Mouse (Mus musculus): Measurements from ENCODE around the gene Vmn2r74. TPM values are rescaled to one million over a fixed set of nuclear protein-coding genes. Genes with fewer than 3 reads are reported as not detected.

Gene Vmn2r74
- polyA plus RNA-seq (2015; fragmentation: Illumina TruSeq; extraction: RNeasy Lipid Tissue Mini Kit (QIAGEN cat#74804); ENCODE audit: insufficient read depth, low replicate concordance): not detected

DNA sequence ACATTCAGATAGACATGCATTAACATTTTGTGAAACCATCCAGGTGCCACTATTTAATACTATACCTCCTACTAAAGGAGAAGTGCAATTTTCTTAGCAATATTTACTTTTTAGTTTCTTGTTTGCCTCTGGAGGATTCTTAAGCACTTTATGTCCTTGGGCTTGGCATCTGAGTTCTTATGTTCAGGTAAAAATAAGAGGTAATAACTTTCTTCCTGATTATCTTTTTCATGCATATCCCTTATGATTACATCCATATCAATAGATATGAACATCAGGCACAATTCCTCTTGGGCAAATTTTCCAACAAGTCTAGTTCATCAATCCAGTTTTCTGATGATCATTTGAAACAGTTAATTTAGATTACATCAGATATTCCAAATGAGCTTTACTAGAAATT, at the start of gene Vmn2r74:
Gene Vmn2r74, minus strand, starts transcription at position 101 of the 400 bp plus-strand sequence.

Other genes with a start within 250 kb of the Vmn2r74 start
- not detected for gene Vmn2r72, start 206.5 kb downstream of the Vmn2r74 start, polyA plus RNA-seq (2015; fragmentation: Illumina TruSeq; extraction: RNeasy Lipid Tissue Mini Kit (QIAGEN cat#74804); ENCODE audit: insufficient read depth, low replicate concordance)
- gene Vmn2r73, start 85.4 kb downstream of the Vmn2r74 start, polyA plus RNA-seq (2015; fragmentation: Illumina TruSeq; extraction: RNeasy Lipid Tissue Mini Kit (QIAGEN cat#74804); ENCODE audit: insufficient read depth, low replicate concordance): not detected
- gene Vmn2r75, start 210.1 kb upstream of the Vmn2r74 start, polyA plus RNA-seq (2015; fragmentation: Illumina TruSeq; extraction: RNeasy Lipid Tissue Mini Kit (QIAGEN cat#74804); ENCODE audit: insufficient read depth, low replicate concordance): not detected